Mouse (Mus musculus): ENCODE measurements around the gene Dync1i2. TPM values are rescaled to one million over a fixed set of nuclear protein-coding genes. Genes with fewer than 3 reads are reported as not detected.

Gene Dync1i2
- total and polyA plus RNA-seq, 3 experiments = 22.9 to 74.3 (median 38.6) TPM

DNA sequence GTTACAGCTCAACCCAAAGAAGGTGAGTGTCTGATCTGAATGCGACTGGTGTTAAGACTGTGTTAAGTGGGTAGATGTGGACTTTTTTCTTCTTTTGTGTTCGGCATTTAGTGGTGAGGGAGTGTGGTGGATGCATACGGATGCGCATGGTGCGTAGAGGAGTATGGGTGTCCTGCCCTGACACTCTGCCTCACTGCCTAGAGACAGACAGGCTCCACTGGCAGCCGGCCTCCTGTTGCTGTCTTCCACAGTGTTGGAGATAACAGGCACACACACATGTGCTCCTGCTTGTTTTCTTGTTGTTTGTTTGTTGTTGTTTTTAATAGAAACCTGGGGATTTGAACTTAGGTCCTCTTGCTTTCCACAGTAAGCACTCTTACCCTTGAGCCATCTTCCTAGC, 24.5 kb downstream of the Dync1i2 start:
- DNase-seq (ENCODE audit: extremely low read depth) = no peak
- dilution Hi-C loops (cut with MboI; ENCODE audit: extremely low pct_ligation_motif_present, extremely low pct_unique_long_range_greater_than_20kb, low sequenced_read_pairs) = no loop called here
- no peak overlapping the region for H3K27ac ChIP-seq (ENCODE audit: insufficient read depth, low read depth)
- peaks cover 0 to 6% of the 10 kb centered on the region in 2 experiments; a peak in 2 of 4 replicates for H3K4me1 ChIP-seq (ENCODE audit: control insufficient read depth in 1 of 2, insufficient read depth in 2 of 2)
- H3K9me3 ChIP-seq (replicated peaks; ENCODE audit: low read length) = no peaks in the 10 kb centered on the region
- no peak for TF ChIP-seq KAT2A (IDR thresholded peaks at IDR 0.05; ENCODE audit: insufficient replicate concordance, low read length)
- TF ChIP-seq CTCF (conservative IDR thresholded peaks at IDR 0.05 in 1 of 2, IDR thresholded peaks at IDR 0.05 in 1 of 2; ENCODE audit: low read depth in 2 of 2, low read length in 2 of 2) = no peak
- no peak for TF ChIP-seq MAZ (IDR thresholded peaks at IDR 0.05; ENCODE audit: low read depth, low read length)
- TF ChIP-seq UBTF (IDR thresholded peaks at IDR 0.05; ENCODE audit: low read depth, low read length) = no peak
- TF ChIP-seq ZC3H11A (IDR thresholded peaks at IDR 0.05; ENCODE audit: low read depth, low read length) = no peak
- TF ChIP-seq NRF1 (IDR thresholded peaks at IDR 0.05; ENCODE audit: low read depth, low read length) = no peak
- TF ChIP-seq IRF4 (IDR thresholded peaks at IDR 0.05; ENCODE audit: low read depth, low read length) = no peak
- no peak for TF ChIP-seq MXI1 (IDR thresholded peaks at IDR 0.05; ENCODE audit: low read depth, low read length)
- no peak for TF ChIP-seq EP300 (IDR thresholded peaks at IDR 0.05; ENCODE audit: low read length)
- TF ChIP-seq E2F4 (IDR thresholded peaks at IDR 0.05; ENCODE audit: insufficient replicate concordance, low read depth, low read length) = no peak
- TF ChIP-seq ZNF384 (IDR thresholded peaks at IDR 0.05; ENCODE audit: low read depth, low read length) = no peak
- TF ChIP-seq JUND (conservative IDR thresholded peaks at IDR 0.05; ENCODE audit: low read depth, low read length) = no peak
- TF ChIP-seq POLR2AphosphoS2 (IDR thresholded peaks at IDR 0.05; ENCODE audit: low read depth, low read length) = no peak
- no peak overlapping the region for H3K4me2 ChIP-seq (ENCODE audit: insufficient read depth, low read depth, poor library complexity, severe bottlenecking)
- H3K79me2 ChIP-seq (replicated peaks; ENCODE audit: control insufficient read depth, extremely low read depth, insufficient read depth, poor library complexity, severe bottlenecking) = 0 out of 2 replicates have a peak, but pooled peaks cover 2% of the 10 kb centered on the region
- H3K9ac ChIP-seq (ENCODE audit: insufficient read depth, low read depth) = no peak overlapping the region
- H3K4me3 ChIP-seq (replicated peaks in 1 of 3; ENCODE audit: low read depth in 2 of 3, low read length in 2 of 3, poor library complexity in 1 of 3) = no peak overlapping the region
- peaks cover 9 to 31% of the 10 kb centered on the region in 2 experiments for H3K36me3 ChIP-seq (replicated peaks in 1 of 2; ENCODE audit: control insufficient read depth in 1 of 2, insufficient read depth in 1 of 2, low read length in 1 of 2)
- H3K27me3 ChIP-seq (replicated peaks) = no peaks in the 10 kb centered on the region
- in situ Hi-C loops (cut with MboI; ENCODE audit: low pct_ligation_motif_present, low pct_unique_long_range_greater_than_20kb, low sequenced_read_pairs) = no loop called here

DNA sequence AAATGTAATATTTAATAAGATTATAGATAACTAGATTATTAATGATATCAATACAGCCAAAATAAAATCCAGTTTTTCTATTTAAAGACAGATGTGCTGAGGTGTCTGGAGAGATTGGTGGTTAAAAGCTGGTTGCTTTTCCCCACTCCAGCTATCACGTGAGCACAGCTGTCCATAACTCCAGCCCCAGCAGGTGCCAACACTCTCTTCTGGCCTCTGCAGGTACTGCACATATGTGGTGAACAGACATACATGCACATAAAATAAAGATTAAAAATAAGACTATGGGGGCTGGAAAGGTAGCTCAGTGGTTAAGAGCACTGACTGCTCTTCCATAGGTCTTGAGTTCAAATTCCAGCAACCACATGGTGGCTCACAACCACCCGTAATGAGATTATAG, 30.0 kb downstream of the Dync1i2 start:
- dilution Hi-C loops (cut with MboI; ENCODE audit: extremely low pct_ligation_motif_present, extremely low pct_unique_long_range_greater_than_20kb, low sequenced_read_pairs) (no loop called here), in situ Hi-C loops (cut with MboI; ENCODE audit: low pct_ligation_motif_present, low pct_unique_long_range_greater_than_20kb, low sequenced_read_pairs) (no loop called here)
- Histone ChIP-seq H3K27me3 (replicated peaks) (no peaks in the 10 kb centered on the region), H3K9me3 (replicated peaks; ENCODE audit: low read length) (no peaks in the 10 kb centered on the region), H3K4me1 (ENCODE audit: control insufficient read depth in 1 of 2, insufficient read depth in 2 of 2) (peaks cover 0 to 11% of the 10 kb centered on the region in 2 experiments; a peak in 2 of 4 replicates), H3K4me3 (replicated peaks in 1 of 3; ENCODE audit: low read depth in 2 of 3, low read length in 2 of 3, poor library complexity in 1 of 3) (no peak overlapping the region), H3K9ac (ENCODE audit: insufficient read depth, low read depth) (no peak overlapping the region), H3K79me2 (replicated peaks; ENCODE audit: control insufficient read depth, extremely low read depth, insufficient read depth, poor library complexity, severe bottlenecking) (no peaks in the 10 kb centered on the region), H3K36me3 (replicated peaks in 1 of 2; ENCODE audit: control insufficient read depth in 1 of 2, insufficient read depth in 1 of 2, low read length in 1 of 2) (peaks cover 11 to 44% of the 10 kb centered on the region in 2 experiments), H3K4me2 (ENCODE audit: insufficient read depth, low read depth, poor library complexity, severe bottlenecking) (no peak overlapping the region), H3K27ac (ENCODE audit: insufficient read depth, low read depth) (no peak overlapping the region)
- TF ChIP-seq USF2 (conservative IDR thresholded peaks at IDR 0.05; ENCODE audit: low read depth, low read length) (no peak), RAD21 (IDR thresholded peaks at IDR 0.05; ENCODE audit: low read depth, low read length) (no peak)
- DNase-seq (ENCODE audit: extremely low read depth) = no peak
